Comparison of ENCODE assay signal across 42 mouse cellular contexts in genomic region chr6:42544846-42545245, GRCm38 (mm10). TPM values are rescaled to one million over a fixed set of nuclear protein-coding genes. Genes with fewer than 3 reads are reported as not detected.
DNase-seq lines count a peak whose midpoint lies in the region; ATAC-seq and TF ChIP-seq lines count a peak whose summit lies in the region.
"Had no signal": no experiment of that assay in that cellular context is flagged by ENCODE, and none has a peak within 500 bp of the region (broad histone marks: within the 10 kb centered on the region; RNA-seq: fewer than 3 reads in every experiment).

No protein-coding gene starts in this region.

- H3K9ac ChIP-seq in lung, embryonic 15.5 days = no peak overlapping the region
- H3K9ac ChIP-seq: embryonic facial prominence, embryonic 13.5 days; heart, embryonic 12.5 days; kidney, embryonic 15.5 days; limb, embryonic 12.5 days; liver, embryonic 15.5 days; midbrain, embryonic 12.5 days; neural tube, embryonic 15.5 days had no signal

- ATAC-seq in lung, embryonic 15.5 days (ENCODE audit: borderline replicate concordance, extremely low read depth, low FRiP score, low TSS enrichment) = no peak
- ATAC-seq: forebrain, embryonic 16.5 days; hindbrain, embryonic 16.5 days; Patski had no signal

- WGBS in lung, embryonic 15.5 days = 13% methylated on average over 1 of the region's 1 CpGs

- no peaks in the 10 kb centered on the region for H3K36me3 ChIP-seq in lung, embryonic 15.5 days
- no peaks in the 10 kb centered on the region for H3K36me3 ChIP-seq in myocyte (ENCODE audit: control insufficient read depth, insufficient read depth)
- H3K36me3 ChIP-seq: embryonic facial prominence, embryonic 13.5 days; G1E; heart, embryonic 12.5 days; kidney, embryonic 15.5 days; limb, embryonic 12.5 days; liver, embryonic 15.5 days; midbrain, embryonic 12.5 days; neural tube, embryonic 15.5 days had no signal

- peaks cover 28% of the 10 kb centered on the region; the same call in 1 of the 2 replicates for H3K4me1 ChIP-seq in lung, embryonic 15.5 days
- H3K4me1 ChIP-seq: kidney, embryonic 15.5 days; liver, embryonic 15.5 days; midbrain, embryonic 12.5 days; neural tube, embryonic 15.5 days had no signal

- no peak overlapping the region for H3ac ChIP-seq in myocyte (ENCODE audit: control insufficient read depth, insufficient read length)

- intact Hi-C loops in gastrocnemius, adult 2 months (cut with DNase I) = no loop called here
- intact Hi-C loops in gastrocnemius, postnatal 14 days (cut with DNase I; ENCODE audit: low total_unique reads) = no loop called here

- H3K4me3 ChIP-seq in gastrocnemius, adult 2 months = no peak overlapping the region
- no peak overlapping the region for H3K4me3 ChIP-seq in lung, embryonic 15.5 days
- no peak overlapping the region for H3K4me3 ChIP-seq in myocyte
- H3K4me3 ChIP-seq: embryonic facial prominence, embryonic 13.5 days; erythroblast, embryonic 14.5 days; heart, embryonic 12.5 days; kidney, embryonic 15.5 days; limb, embryonic 12.5 days; liver, embryonic 15.5 days; midbrain, embryonic 12.5 days; neural tube, embryonic 15.5 days had no signal

- H3K4me2 ChIP-seq in lung, embryonic 15.5 days = no peak overlapping the region
- H3K4me2 ChIP-seq in myocyte (ENCODE audit: low read depth) = peak overlapping the region; percentile 5
- H3K4me2 ChIP-seq: embryonic facial prominence, embryonic 13.5 days; heart, embryonic 12.5 days; kidney, embryonic 15.5 days; limb, embryonic 12.5 days; liver, embryonic 15.5 days; midbrain, embryonic 12.5 days; neural tube, embryonic 15.5 days had no signal

- no peak for TF ChIP-seq POLR2A in myocyte (IDR thresholded peaks at IDR 0.05; ENCODE audit: insufficient read length, low read depth)

- H3K27me3 ChIP-seq in lung, embryonic 15.5 days = no peaks in the 10 kb centered on the region
- H3K27me3 ChIP-seq in myocyte (ENCODE audit: control insufficient read depth, insufficient read depth, insufficient read length) = no peaks in the 10 kb centered on the region
- H3K27me3 ChIP-seq: embryonic facial prominence, embryonic 13.5 days; heart, embryonic 12.5 days; kidney, embryonic 15.5 days; limb, embryonic 12.5 days; liver, embryonic 15.5 days; midbrain, embryonic 12.5 days; neural tube, embryonic 15.5 days; Patski had no signal

- TF ChIP-seq CTCF in gastrocnemius, adult 2 months (IDR thresholded peaks at IDR 0.05) = no peak

- DNase-seq in gastrocnemius, adult 2 months = no peak
- DNase-seq in gastrocnemius, postnatal 14 days = no peak
- no peak for DNase-seq in lung, postnatal 14 days
- DNase-seq in 3T3-L1 (ENCODE audit: low read depth, low spot score) = peak; percentile 72
- no peak for DNase-seq in cerebellum, postnatal 36 days
- DNase-seq: cerebellum, adult 11 months; cerebellum, adult 9-10 months; kidney, adult 18-20 months; retina, postnatal 1 day; right cerebral cortex, postnatal 14 days; spleen, adult 18-20 months; thymus, postnatal 14 days had no signal

- no peaks in the 10 kb centered on the region for H3K79me2 ChIP-seq in myocyte (ENCODE audit: control insufficient read depth, insufficient read depth)

- H3K9me3 ChIP-seq in lung, embryonic 15.5 days = no peaks in the 10 kb centered on the region
- H3K9me3 ChIP-seq: embryonic facial prominence, embryonic 13.5 days; G1E; heart, embryonic 12.5 days; kidney, embryonic 15.5 days; limb, embryonic 12.5 days; liver, embryonic 15.5 days; midbrain, embryonic 12.5 days; neural tube, embryonic 15.5 days had no signal

- H3K27ac ChIP-seq in gastrocnemius, adult 2 months = 0 out of 2 replicates have a peak overlapping the region, but pooled peaks have one; percentile 13
- peak overlapping the region; percentile 57 for H3K27ac ChIP-seq in lung, embryonic 15.5 days
- H3K27ac ChIP-seq: embryonic facial prominence, embryonic 13.5 days; kidney, embryonic 15.5 days; limb, embryonic 12.5 days; liver, embryonic 15.5 days; midbrain, embryonic 12.5 days; neural tube, embryonic 15.5 days had no signal

TF ChIP-seq in myocyte, 11 proteins besides CTCF, POLR2A, EP300 and RAD21:
- TF ChIP-seq USF1 (IDR thresholded peaks at IDR 0.05; ENCODE audit: low read depth) (no peak), MYOD1 (IDR thresholded peaks at IDR 0.05; ENCODE audit: control insufficient read depth in 1 of 3, insufficient read length in 2 of 3, low read depth in 2 of 3) (no peak), POLR2AphosphoS2 (IDR thresholded peaks at IDR 0.05; ENCODE audit: insufficient read length, low read depth) (no peak)

RNA-seq across cellular contexts. Expression of gene Olfr455, which starts 2.5 kb away (rescaled TPM):
- not detected for total RNA-seq in gastrocnemius, adult 2 months (2021)
- total RNA-seq in gastrocnemius, postnatal 14 days (2021) = not detected
- not detected in 2 replicates for polyA plus RNA-seq in lung, embryonic 15.5 days (2015; fragmentation: Nextera tagmentation; extraction: Ambion mirVana)
- polyA plus RNA-seq in myocyte (2012; fragmentation: generic; extraction: Trizol) = not detected
- total RNA-seq: adrenal gland, postnatal 10 days; common myeloid progenitor, adult 5-6 weeks; G1E; gastrocnemius, adult 8-10 months; heart, postnatal 10 days; layer of hippocampus, adult 18-20 months; layer of hippocampus, postnatal 10 days; left cerebral cortex, adult 18-20 months; left cerebral cortex, postnatal 14 days; liver, adult 2 months; megakaryocyte, adult 5-6 weeks had no signal
- polyA plus RNA-seq: embryonic facial prominence, embryonic 13.5 days; erythroblast, embryonic 14.5 days; forebrain, embryonic 11.5 days; forebrain, embryonic 16.5 days; G1E; gonadal fat pad, adult 2 months; heart, embryonic 12.5 days; hindbrain, embryonic 11.5 days; hindbrain, embryonic 16.5 days; intestine, embryonic 14.5 days; kidney, embryonic 15.5 days; limb, embryonic 12.5 days; liver, adult 2 months; liver, embryonic 15.5 days; midbrain, embryonic 12.5 days; neural tube, embryonic 15.5 days; Patski had no signal

RNA-seq across cellular contexts. Expression of gene Tcaf3, which starts 52.6 kb away (rescaled TPM):
- not detected for total RNA-seq in gastrocnemius, adult 2 months (2021)
- not detected for total RNA-seq in gastrocnemius, postnatal 14 days (2021)
- not detected in 2 replicates for polyA plus RNA-seq in lung, embryonic 15.5 days (2015; fragmentation: Nextera tagmentation; extraction: Ambion mirVana)
- polyA plus RNA-seq in myocyte (2012; fragmentation: generic; extraction: Trizol) = not detected
- total RNA-seq: adrenal gland, postnatal 10 days; common myeloid progenitor, adult 5-6 weeks; gastrocnemius, adult 8-10 months; heart, postnatal 10 days; layer of hippocampus, adult 18-20 months; layer of hippocampus, postnatal 10 days; left cerebral cortex, adult 18-20 months; left cerebral cortex, postnatal 14 days; liver, adult 2 months; megakaryocyte, adult 5-6 weeks had no signal
- polyA plus RNA-seq: embryonic facial prominence, embryonic 13.5 days; erythroblast, embryonic 14.5 days; forebrain, embryonic 11.5 days; forebrain, embryonic 16.5 days; G1E; gonadal fat pad, adult 2 months; heart, embryonic 12.5 days; hindbrain, embryonic 11.5 days; hindbrain, embryonic 16.5 days; intestine, embryonic 14.5 days; kidney, embryonic 15.5 days; limb, embryonic 12.5 days; liver, adult 2 months; liver, embryonic 15.5 days; midbrain, embryonic 12.5 days; neural tube, embryonic 15.5 days; Patski; stomach, embryonic 16.5 days; urinary bladder, adult 2 months had no signal

RNA-seq across cellular contexts. Expression of gene Olfr456, which starts 57.8 kb away (rescaled TPM):
- total RNA-seq in gastrocnemius, adult 2 months (2021) = not detected
- total RNA-seq in gastrocnemius, postnatal 14 days (2021) = not detected
- 0.15 TPM in 1 of 2 replicates, not detected in the other for polyA plus RNA-seq in lung, embryonic 15.5 days (2015; fragmentation: Nextera tagmentation; extraction: Ambion mirVana)
- 0.05 TPM for polyA plus RNA-seq in myocyte (2012; fragmentation: generic; extraction: Trizol)
- total RNA-seq: adrenal gland, postnatal 10 days; common myeloid progenitor, adult 5-6 weeks; G1E; gastrocnemius, adult 8-10 months; heart, postnatal 10 days; layer of hippocampus, adult 18-20 months; layer of hippocampus, postnatal 10 days; left cerebral cortex, adult 18-20 months; left cerebral cortex, postnatal 14 days; liver, adult 2 months; megakaryocyte, adult 5-6 weeks had no signal
- polyA plus RNA-seq: embryonic facial prominence, embryonic 13.5 days; erythroblast, embryonic 14.5 days; forebrain, embryonic 11.5 days; forebrain, embryonic 16.5 days; G1E; gonadal fat pad, adult 2 months; heart, embryonic 12.5 days; hindbrain, embryonic 11.5 days; hindbrain, embryonic 16.5 days; intestine, embryonic 14.5 days; kidney, embryonic 15.5 days; limb, embryonic 12.5 days; liver, adult 2 months; liver, embryonic 15.5 days; midbrain, embryonic 12.5 days; neural tube, embryonic 15.5 days; Patski; stomach, embryonic 16.5 days; urinary bladder, adult 2 months had no signal
